Mouse (Mus musculus) erythroid progenitor cell, adult 5-6 weeks (primary cell): ENCODE measurements around the gene Nr1h4. TPM values are rescaled to one million over a fixed set of nuclear protein-coding genes. Genes with fewer than 3 reads are reported as not detected.
A peak's percentile ranks its signal among the peaks of the same experiment; 100 is the strongest.

Source experiments
- ATAC-seq: replicated peaks from 2 replicates; pipeline ENCODE4 v1.8.0; 2016; ENCODE audit warnings: moderate number of reproducible peaks, mild to moderate bottlenecking, moderate TSS enrichment, inconsistent platforms; ENCODE audit not compliant: poor library complexity, low FRiP score, severe bottlenecking
- total RNA-seq, 2 experiments: library from RNA; stranded (forward) in 1 of 2; stranded (reverse) in 1 of 2; fragments of 150-400 nt in 1 of 2; fragments of 186-747, 209-891 nt in 1 of 2; gene quantifications; 2 replicates each; pipeline versions ENCODE4 v1.2.3 to v1.2.4; 2015 to 2017; ENCODE audit warnings: low replicate concordance in 2 of 2

The Nr1h4 gene
- total RNA-seq, 2 experiments from 2014 or later: not detected

DNA sequence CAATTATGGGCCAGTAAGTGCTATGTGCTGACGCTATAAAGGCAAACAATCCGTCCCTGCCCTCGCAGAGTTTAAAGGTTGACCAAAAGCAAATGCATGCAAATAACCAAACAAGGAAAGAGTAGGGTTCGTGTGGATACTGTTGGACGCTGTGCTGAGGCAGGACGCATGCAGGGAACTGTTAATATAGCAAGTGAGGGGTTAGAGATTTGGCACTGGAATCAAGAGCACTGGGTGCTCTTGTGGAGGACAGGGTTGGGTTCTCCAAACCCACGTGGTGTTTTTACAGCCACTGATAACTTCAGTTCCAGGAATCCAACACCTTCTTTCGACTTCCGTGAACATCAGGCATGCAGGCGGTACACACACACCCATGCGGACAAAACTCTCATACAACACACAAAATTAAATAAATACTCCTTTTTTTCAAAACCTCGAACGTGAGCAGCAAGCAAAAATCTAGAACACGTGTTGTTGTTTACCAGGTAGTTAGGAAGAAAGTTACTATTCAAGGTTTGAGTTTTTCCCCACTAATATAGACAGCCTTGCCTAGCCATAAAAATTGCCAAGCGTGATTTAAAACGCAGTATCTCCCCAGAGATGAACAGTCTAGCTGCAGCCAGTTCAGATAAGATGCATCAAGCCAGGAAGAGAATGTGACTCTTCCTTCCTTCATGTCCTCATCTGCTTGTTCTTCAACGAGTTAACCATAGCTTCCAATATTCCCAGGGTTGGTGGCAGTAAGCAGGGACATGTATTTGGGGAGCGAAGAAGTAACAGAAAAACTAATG is 49.4 kb downstream of the Nr1h4 start:
- no peak for ATAC-seq

DNA sequence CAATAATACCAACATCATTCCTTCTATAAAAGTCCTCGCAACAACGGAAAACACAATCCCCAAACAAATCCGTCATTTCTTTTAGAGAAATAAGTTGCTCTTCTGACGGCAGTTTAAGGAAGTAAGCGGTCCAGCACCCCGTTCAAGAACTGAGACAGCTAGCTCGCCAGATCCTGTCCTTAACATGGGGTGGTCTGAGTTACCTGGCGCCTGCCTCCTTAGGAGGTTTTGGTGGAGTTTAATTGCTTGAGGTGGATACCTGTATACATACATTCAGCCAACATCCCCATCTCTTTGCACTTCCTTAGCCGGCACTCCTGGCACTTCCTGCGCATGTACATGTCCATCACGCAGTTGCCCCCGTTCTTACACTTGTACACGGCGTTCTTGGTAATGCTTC is 50.3 kb downstream of the Nr1h4 start:
- ATAC-seq: no peak

DNA sequence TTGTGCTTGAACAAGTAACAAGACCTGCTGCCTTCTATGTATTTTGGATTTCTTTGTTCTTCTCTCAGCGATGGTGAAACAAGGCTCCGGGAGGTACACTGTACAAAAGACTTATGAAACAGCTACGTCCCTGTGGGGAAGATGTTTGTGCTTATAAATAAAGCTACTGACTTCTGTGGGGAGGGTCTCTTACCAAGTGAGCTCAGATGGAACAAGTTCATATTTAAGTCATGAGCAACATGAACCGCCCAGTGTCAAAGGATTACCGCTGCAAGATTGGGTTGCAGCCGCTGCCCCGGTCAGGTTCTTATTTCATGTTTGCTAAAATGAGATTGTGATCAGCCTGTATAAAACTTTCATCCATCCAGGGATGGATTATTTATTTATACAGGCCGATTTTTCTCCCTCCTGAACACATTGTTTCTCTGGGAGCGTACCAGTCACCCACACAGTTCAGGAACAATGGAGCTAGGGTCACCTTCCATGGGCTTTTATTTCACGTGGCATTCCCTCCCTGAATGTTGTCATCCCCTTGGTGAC is 51.2 kb downstream of the Nr1h4 start:
- ATAC-seq: no peak

DNA sequence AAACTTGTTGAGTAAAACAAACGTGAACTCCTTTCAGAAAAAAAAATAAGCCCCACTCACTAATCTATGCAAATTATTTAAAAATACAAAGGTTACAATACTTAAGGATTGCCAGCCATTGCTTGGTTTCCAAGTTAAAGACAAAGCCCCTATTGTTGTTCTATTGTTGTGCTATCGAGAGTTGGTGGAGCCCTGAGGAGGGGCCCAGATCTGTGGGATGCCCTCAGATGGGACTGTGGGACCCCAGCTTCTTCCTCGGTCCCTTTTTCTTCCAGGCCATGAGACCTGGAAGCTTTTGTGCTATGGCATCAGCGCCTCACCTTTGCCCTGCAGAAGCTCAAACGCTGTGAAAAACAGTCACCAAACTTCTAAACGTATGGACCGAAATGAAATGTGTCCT is 51.7 kb downstream of the Nr1h4 start:
- ATAC-seq: no peak

DNA sequence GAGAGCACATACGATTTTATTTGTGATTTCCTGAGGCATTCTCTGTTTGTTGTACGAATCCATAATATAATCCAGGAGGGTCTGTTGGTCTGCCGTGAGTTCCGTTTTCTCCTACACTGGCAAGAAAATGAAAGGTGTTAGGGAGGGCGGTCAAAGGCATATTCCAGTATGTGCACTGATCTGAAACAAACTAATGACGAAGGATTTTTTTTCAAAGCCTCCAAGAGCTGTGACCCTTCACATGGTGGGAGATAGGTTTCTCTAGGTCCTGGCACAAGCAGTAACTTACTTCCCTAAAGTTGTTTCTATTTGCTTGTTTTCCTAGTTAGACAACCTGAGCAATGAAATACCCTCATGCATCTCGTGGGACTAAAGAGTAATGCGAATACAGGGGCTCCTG is 54.6 kb downstream of the Nr1h4 start:
- ATAC-seq: no peak

DNA sequence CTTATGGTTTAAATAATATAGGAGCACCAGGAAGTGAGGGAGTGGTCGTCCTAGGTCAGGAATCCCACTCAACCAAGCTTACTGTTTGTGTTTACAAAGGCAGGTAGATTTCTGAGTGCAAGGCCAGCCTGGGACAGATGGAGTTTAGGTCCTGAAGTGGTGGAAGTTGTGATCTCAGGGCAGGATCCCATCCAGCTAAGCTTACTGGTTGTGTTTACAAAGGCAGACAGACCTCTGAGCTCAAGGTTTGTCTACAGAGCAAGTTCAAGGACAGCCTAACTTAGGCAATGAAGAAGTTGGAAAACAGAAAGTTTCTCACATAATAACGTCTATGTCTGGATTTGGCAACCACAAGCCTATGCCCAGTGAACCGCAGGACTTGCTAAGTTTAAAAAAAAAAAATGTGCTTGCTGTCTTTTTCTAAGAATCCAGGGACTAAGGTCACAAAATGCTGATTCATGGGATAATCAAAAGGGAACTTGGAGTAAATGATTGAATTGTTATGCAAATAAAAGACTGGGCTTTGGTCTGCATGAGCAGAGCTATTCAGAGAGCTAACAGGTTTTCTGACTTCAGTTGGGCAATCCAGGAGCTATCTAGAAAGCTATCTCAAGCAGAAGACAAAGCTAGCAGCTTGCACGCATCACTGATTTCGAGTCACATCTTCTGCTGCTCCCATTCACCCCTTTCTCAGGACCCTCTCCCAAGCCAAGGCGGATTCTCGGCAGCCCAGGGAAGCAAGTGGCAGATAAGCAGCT is 62.6 kb downstream of the Nr1h4 start:
- ATAC-seq: no peak

DNA sequence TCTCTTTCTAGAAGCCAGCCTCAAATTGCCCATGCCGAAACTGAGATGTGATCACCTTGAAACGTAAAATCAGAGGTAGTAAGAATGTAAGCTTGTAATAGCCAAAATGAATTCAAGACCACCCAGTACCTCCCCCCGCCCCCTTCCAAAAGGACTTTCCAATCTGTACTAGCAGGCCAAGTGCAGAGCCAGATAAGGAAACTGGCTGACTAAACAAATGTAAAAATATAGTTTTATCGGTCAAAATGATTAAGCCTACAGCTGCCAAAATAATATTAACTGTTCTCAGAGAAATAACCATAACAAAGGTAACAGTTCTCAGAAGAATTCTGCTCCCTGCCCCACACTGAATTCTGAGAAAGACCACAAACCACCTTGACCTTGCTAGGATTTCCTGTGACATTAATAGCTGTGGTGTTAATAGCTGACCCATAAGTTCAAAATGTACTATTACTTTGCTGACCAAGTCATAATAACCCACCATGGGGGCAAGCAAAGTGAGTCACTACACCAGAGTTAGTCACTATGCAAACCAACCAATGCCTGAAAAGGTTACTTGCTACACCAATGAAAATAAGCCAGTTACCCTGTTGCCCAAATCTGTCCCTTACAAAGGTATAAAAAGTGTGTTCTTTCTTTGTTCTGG is 68.5 kb downstream of the Nr1h4 start:
- no peak for ATAC-seq

DNA sequence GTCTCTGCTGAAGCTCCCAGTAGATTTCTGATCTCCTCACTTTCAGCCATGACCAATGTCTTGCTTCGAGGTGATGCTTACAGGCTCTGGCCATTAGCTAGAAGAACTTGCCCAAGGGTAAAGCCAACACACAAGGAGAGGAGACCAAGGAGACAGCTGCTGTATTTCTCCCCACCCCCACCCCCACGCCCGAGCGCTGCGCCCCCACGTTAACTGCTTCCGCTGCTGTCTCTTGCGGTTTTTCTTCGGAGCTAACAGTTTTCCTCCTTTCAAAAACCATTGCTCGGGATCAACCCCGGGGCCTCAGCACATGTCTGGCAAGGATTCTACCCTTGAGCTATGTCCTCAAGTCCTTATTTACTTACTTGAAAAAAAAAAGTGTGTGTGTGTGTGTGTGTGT is 70.5 kb downstream of the Nr1h4 start:
- ATAC-seq: no peak

DNA sequence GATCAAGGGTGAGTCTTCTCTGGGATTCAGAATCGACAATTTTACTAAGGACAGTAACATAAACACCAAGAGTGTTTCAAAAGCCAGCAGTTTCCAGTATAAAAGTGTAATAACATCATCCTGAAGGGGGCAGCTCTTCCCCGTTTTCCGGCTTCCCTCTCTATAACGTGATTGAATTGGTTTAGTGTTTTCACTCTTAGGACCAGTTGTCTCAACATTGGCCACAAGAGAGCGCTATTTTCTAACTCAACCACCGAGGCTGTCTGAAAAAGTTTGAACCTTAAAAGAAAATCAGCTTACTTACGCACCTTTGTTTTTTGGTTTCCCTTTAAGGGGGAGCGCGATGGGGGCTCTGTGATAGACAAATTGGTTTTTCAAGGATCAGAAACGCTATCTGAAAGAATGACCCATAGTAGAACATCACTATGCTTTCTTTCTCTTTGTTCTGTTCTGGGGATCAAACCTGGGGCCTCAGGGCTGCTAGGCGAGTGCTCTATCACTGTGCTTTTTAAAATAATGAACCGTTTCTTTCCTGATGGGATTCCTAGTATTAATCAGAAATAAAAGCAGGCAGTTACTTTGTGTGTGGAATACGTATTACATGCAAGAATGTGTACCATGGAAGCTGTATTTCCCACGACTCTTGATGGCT is 71.4 kb downstream of the Nr1h4 start:
- peak; percentile 83 for ATAC-seq

DNA sequence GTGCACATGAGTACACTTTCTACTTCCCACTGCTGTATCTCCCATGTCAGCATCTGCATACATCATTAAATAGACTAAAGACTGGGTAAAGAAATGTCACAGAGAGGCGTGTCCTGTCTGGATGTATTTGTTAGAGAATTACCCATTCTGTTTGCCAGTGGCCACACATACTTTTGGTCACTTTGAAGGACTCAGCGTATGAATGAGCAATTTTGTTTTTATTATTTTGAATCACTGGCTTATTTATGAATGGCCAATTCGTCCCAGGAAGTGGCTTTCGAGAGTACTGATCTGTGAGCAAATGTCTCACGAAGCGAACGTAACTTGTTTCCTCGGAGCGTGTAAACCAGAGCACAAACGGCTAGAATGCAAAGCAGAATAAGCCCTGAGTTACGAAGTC is 72.4 kb downstream of the Nr1h4 start:
- ATAC-seq: no peak

DNA sequence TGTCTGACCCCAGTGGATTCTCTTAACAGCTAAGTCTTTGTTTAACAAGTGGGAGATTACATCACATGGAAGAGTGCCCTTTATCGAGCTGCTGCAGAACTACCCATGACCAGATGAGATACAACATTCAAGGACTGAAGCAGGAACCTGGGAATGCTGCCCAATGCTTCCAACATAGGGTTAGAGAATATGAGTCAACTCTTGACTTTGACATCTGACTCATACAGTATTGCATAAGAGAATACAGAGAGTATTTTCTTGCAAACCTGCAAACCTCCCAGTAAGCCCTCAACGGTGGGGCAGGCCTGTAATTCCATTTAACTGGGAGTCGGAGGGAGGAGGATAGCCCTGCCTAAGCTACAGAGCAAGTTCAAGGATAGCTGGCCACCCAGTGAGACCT is 74.6 kb downstream of the Nr1h4 start:
- ATAC-seq: no peak

DNA sequence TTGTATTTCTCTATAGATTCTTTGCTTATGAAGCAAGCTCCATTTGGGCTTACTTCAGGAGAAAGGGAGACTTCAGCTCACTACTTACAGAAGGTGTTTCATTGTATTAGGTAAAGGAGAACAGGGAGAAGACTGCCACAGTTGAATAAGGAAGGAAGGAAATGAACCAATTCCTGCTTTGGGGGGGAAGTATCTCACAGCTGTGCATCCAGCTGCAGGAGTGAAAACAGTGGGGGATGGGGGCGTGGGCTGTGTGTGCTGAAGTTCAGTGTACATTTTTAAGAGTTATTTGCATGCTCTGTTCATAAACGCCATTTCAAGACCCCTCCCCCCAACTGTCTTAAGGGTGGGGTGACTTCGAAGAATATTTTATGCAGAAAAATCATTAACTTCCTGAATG is 79.6 kb downstream of the Nr1h4 start:
- no peak for ATAC-seq

DNA sequence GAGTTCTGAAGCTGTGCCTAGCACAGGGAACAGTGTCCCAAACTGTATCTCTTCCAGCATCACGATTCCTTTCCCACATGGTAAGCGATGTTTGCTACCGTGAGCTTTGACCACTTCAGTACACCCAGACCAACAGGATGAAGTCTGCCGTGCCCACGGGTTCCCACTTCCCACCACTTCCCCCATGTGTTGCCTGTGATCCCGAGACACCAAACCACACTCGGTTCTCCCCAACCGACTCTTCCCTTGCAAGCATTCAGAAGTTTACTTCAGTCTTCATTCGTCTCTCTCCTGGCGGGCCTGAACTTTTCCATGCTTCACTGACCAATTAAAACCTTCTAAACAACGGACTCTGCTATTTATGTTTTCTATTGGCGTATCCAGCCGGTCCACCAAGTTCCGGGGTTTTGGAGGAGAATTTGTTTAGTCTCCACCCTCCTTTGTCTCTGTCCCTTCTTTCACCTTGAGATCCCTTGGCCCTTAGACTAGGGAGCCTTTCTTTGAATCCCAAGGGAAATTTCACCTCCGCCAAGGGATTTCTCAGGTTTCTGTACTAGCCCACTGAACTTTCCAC is 80.2 kb downstream of the Nr1h4 start:
- no peak for ATAC-seq

DNA sequence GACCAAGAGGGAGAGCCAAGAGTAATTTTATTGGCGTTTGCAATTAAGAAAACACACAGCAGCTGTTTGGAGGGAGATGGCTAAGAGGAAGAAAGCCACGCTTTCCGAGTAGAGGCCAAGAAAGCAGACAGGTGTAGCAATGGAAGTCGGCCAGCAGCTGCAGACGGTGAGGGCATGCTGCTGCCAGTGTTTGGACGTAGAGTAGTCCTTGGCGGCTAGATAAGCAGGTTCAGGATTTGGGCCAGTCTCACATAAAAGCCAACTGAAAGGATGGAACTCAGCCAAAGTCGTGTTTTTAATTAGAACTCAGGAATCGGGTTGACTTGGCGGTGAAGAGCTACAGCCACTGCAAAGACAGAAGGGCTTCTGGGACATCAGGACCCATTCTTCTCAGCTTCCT is 83.0 kb downstream of the Nr1h4 start:
- no peak for ATAC-seq

DNA sequence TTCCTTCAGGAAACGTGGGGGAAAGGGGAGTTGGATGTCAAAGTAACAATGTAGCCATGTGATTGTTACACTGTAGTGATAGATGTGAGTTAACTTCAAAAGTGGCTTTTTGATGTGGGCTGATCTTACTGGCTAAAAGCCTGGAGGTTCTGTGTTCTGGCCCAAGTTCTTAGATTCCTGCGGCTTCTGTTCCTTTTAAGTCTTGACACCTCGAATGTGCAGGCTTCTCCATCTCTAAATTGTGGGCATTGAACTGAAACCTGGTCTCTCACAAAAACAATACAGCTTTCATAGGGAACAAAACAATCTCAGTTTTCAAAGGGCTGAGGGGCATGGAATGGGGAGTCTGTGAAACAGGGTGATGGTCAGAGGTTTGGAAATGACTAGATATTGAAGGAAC is 89.0 kb downstream of the Nr1h4 start:
- 0 out of 2 replicates have a peak, but pooled peaks have one; percentile 4 for ATAC-seq

DNA sequence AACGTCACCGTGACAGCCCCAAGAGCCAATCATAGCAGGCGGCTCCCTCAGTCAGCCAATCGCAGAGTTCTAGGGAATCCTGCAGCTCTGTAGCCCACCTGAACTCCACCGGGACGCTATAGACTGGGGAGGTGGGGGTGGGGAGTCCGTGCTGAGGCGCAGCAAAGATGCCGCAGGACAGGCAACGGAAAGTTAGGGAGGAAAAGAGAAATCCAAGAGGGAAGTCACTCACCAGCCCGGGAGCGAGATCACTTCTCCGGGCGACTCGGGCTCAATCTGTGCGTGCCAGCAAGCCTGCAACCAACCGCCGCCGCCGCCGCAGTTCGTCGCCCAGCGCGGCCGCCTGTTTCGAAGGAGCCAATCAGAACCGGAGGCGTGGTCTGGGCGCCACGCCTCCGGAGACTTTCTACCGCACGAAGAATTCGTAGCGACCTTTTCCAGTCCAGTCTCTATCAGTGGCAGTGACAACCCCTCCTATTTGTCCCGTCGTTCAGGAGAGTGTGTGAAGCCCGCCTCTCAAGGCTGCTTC is 89.7 kb downstream of the Nr1h4 start, which contains the start of gene Gas2l3:
Gene Gas2l3, minus strand, starts transcription at position 345 of the 529 bp plus-strand sequence.
- ATAC-seq: peak; percentile 91

DNA sequence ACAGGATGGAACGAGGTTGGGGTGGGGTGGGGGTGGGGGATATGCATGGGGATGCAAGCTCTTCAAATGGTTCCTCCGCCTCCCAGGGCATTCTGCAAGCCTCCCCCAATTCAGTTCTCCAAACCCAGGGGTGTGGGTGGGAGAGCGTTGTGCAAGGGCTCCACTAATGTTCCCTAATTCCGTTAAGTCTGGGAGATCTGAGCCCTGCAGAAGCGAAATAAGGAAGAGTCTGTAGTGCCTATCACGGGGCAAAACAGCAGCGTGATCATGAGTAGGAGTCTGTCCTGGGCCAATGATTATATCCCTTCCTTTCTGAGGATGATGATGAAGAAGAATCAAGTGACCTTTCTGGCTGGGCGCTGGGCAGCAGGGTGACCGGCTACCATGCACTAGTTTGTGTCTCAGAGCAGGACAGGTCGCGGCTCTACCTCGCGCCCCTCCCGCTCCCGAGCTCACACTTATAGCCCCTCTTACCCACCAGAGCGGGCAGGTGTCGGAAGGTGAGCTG is 90.2 kb downstream of the Nr1h4 start:
- peak; percentile 36; the same call in 1 of the 2 replicates for ATAC-seq

DNA sequence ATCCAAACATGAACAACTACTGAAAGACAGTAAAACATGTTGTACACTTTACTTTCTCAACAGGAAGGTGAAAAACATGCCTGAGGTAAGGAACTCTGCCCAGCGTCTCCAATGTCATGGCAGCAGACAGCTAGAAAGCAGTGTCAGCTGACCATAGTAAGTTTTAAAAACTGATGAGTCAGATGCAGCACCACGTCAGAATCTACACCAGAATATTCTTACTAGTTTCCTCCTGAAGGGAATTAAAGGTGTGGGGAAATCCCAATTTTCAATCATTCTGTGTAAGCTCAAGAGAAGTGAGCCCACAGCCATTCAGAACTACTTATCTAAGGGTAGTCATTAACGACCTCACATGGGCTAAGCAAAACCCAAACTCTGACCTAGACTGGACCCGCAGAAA is 90.7 kb downstream of the Nr1h4 start:
- peak; percentile 52 for ATAC-seq

DNA sequence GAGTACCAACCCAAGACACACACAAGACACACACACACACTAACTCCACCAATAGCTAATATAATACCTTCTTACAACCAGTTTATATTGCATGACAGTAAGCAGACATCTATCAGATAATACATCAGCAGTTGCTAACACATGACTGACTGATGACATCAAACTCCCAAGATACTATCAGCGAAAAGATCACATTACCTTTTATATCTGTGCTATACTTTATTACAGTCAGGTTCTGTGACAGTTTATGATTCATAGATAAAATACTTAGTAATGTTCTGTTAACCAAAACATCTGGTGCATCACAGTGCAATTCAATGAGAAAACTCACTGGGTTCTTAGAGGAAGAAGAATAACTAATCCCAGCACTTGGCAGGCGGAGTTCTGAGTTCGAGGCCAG is 91.4 kb downstream of the Nr1h4 start:
- no peak for ATAC-seq
